Mouse (Mus musculus): Measurements from ENCODE around the gene Fgfr2.

The Fgfr2 gene

DNA sequence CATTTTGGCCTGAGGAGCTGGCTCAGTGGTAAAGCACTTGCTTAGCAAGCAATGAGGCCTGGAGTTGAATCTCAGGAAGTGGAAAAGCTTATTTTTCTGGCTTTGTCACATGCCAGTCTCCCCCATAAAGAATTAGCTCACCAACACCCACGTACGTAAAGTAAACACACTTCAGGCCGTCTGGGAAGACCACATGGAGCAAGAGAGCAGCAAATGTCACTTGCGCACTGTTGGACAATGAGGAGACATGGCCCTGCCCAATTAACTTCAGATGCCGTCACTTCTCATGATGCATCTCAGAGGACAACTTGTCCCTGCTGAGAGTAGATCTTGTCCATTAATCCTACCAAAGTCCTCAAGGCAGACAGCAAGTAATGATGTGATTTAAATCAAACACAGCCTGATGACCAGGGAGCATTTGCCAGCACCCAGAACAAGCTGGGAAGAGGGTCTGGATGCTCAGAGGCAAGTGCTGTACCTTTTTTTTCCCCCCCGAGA is 774.0 kb downstream of the Fgfr2 start:
- in situ Hi-C loops (cut with MseI, MboI) = no loop called here

DNA sequence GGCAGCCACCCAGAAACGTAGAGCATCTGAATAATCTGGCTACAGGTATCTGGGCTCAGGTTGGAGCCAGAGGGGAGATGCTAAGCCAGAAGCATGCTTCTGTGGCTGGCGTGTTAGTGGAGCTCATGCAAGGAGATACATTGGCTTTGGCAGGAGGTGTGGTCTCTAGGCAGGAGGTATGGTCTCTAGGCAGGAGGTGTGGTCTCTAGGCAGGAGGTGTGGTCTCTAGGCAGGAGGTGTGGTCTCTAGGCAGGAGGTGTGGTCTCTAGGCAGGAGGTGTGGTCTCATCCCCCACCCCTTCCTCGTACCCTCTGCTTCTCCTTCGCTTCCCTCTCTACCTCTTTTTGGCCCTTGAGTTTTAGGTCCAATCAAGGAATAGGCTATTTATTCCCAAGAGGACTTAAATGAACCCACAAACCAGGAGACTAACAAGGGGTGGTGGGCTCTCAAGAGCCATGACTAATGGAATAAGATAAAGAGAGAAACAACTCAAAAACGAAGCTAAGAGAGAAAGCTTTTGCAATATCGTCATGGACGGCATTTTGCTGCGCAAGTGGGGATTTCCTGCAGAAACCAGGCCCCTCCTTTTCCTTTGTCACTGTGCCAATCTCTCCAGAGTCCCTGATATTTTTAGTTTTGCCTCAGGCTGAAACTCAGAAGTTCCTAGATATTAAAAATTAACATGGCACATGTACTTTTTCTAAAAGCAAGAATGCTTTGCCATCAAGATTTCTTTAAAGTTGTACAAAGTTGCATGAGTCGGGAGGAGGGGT is 775.7 kb downstream of the Fgfr2 start:
- in situ Hi-C loops (cut with MseI, MboI) = no loop called here

DNA sequence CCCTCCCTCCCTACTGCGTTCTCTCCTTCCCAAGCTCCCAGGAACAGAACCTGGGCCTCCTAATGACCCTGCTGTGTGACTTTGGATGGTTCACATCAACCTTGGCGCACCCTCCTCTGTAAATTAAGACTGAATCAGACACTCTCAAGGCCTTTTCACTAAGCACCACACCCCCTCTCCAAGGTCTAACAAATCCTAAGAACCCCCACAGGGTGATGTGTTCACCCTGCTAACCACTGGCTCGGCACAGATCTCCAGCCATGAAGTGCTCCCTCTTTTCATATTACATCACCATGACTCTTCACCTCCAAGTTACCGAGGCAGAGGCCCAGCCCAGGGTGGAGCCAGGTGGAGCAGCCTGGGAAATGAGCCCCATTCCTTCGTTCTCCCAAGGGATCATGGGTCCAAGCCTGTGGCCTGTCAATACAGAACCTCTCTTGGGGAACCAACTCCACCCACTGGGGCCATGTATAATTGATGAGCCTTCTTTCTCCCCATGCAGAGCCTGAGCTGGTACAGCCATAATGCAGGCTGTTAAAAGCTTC is 777.6 kb downstream of the Fgfr2 start:
- in situ Hi-C loops (cut with MseI, MboI) = no loop called here

DNA sequence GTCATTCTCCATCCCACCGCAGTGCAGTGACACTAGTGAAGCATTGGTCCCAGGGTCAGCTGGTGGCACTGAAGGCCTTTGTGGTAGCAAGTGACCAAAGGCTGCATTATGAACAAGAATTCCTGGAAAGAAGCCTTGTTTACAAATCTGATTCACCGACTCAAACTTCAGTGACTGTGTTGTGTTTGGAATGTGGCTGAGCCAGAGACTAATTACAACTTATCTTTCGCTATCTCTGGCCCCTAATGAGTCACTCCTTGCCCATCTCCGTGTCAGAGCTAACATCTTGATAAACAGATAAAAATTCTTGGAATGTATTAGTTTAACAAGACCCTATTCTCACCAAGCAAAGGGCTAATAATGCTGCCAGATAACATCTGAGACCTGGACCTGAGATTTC is 778.5 kb downstream of the Fgfr2 start:
- in situ Hi-C loops (cut with MseI, MboI) = no loop called here

DNA sequence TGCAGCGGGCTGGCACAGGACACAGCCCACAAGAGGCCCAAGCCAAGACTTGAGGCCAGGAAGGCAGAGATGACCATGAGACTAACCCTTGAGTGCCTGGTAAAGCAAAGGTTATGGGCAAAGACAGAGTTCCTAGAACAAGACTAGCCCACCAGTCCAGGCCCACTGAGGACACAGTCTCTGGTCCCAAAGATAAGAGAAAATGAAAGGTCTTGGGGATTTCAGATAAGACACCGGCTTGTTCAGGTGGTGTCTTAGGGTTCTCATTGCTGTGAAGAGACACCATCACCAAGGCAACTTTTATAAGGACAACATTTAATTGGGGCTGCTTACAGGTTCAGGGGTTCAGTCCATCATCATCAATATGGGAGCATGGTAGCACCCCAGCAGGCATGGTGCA is 779.2 kb downstream of the Fgfr2 start:
- in situ Hi-C loops (cut with MseI, MboI) = no loop called here

DNA sequence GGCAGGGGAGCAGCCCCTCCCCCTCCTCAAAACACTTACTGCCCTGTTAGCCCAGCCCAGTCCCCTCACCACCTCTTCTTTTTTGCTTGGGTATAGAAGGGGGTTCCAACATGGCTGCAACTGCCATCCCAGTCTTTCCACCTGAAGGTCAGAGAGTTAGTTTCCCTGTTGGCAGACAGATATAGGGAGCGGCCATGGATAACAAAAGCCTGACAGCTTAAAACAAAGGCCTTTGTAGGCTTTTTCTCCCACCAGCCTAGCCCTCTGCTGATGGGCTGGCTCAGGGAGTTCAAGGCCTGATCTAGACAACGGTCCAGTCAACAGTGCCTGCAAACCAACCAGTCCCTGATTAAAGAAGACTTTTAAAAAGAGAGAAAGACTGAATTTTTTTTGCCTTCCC is 780.0 kb downstream of the Fgfr2 start:
- in situ Hi-C loops (cut with MseI, MboI) = no loop called here

DNA sequence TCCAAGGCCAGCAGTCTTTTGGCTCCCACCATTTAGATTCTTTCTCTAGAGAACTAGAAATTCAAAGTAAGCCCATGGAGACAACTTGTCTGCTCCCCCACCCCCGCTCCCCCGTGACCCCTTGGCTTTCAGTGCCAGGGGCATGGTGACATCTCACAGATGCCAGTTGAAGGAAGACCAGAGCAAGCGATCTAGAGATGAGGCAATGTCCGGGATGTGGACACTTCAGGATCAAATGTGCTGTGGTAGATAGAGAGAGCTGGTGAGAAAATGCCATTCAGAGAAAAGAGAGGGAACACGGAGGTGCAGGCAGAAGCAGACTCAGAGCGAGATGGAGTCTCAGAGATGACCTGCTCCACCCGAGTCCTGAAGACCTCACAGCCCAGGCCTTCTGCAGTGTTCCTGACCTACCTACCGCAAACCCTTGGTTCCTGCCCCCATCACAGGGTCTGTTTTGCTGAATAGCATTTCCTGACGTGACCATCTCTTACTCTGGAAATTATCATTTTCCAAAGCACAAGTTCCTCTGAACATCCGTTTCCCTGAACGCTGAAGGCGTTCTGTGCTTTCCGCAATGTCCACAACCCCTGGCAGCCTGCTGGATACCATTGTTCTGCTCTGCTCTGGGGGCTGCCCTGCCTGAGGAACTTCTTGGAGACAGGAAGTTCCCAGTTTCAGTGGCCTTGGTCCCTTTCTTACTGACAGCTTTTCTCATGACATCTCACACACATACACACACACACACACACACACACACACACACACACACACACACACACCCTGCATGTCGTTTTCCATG is 783.9 kb downstream of the Fgfr2 start:
- in situ Hi-C loops (cut with MseI, MboI) = no loop called here

DNA sequence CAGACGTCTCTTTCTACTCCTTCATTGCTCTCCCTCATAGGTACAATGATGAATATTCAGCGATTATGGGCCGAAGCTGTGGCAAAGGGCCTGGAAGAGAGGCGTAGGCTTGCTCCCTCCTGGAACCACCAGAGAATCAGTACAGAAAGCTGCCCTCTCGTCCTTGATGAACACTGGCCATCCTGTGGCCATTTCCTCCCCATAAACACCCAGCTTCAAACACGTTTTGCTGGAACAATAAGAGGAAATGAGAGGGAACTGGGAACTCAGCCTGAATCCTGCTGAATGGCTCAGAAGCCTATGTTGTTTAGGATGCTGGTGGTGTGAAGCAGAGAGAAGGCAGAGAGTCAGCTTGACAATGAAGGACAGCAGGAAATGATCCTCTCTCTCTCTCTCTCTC is 784.8 kb downstream of the Fgfr2 start:
- in situ Hi-C loops (cut with MseI, MboI) = no loop called here

DNA sequence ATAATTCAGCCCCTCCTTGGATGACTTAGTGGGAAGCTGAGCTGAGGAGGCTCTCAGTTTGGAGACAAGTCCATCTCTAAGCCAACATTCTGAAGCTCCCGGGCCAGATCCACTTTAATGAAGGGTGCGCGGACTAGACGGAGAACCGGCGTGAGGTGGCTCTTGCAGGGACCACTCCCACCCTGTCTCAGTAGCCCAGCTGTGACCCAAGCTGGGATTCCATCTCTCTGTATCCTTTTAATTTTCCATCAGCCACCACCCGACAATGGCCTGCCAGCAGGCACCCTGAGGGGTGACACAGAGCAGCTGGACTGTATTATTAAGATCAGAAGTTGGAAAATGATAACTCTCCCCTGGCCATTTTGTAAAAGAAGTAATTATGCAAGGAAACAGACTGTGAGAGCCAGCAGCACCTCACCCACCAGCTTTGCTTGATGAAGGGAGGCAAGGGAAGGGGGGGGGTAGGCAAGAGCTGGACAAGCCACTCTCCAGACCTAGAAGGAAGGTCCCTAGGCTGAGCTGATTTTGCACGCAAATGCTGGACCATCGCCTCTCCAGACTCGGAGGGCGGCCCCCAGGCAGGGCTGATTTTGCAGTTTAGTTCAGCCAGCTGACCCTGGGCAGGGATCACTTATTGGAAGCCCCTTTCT is 785.8 kb downstream of the Fgfr2 start:
- in situ Hi-C loops (cut with MseI, MboI) = no loop called here

DNA sequence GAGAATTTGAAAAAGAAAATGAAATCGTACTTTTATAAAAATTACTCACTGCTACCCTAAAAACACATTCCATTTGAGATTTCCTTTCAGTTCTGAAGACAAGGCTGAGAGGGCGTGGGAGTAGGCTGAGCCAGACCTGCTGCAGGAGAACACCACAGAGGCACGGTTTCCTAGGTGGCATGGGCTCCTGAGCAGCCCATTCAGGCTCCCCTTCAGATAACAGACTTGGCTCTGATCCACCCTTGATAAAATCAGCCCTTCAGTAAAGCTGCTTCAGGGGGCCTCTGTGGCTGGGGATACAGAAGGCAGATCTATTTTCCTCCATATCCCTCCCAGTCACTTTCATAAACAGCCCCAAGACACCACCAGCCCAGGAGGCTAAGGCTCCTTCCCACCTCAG is 786.4 kb downstream of the Fgfr2 start:
- in situ Hi-C loops (cut with MseI, MboI) = no loop called here

DNA sequence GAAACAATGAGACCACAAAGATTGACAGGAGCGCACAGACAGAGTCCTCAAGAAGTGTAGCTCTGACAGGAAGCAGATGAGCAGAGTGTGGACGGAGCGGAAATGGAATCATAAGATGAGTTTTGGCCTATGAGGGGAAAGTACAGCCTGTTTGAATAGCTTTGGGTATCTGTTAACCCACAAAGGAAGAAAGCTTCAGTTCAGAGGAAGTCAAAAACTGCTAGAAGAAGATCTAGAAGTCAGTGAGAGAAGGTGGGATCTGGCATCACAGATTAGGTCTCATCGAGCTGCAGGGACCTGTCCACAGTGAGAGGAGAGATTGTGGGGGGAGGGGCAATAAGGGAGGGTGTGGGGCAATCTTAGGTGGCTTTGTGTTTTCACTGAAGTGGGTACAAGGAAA is 787.8 kb downstream of the Fgfr2 start:
- in situ Hi-C loops (cut with MseI, MboI) = no loop called here

DNA sequence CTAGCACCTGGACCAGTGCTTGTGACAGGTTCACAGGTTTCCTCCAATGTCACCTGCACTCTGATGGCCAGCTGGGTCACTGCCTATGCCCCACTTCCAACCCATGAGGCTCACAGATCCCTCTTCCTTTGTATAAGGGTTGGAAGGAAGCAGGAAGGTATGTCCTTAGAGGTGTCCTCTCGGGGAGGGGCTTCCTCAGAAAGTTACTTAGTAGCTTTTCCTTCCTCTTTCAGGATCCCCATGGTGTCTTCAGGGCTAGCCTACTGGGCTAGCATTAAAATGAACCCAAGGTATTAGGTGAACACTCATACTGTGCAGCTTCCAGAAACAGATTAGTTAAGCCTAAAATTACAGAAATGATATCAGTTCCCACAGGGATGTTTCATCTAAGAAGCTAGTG is 790.1 kb downstream of the Fgfr2 start:
- in situ Hi-C loops (cut with MseI, MboI) = no loop called here

DNA sequence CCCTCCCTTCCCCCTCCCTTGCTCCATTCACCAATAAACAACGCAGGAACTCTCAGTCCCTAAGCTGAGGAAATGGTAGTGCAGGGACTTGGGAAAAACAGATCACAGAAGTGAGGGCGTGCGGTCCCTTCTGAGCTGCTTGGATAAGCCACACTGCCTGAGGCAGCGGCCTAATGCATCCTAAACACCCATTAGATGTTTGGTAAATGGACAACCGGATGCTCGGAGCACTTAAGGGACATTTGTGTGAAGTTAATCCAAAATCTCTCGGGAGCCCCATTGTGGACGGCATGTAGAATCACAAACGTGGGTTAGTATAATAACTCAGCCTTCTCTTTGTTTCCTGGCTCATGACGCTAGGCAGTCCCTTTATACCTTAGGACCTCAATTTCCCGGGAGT is 791.0 kb downstream of the Fgfr2 start:
- in situ Hi-C loops (cut with MseI, MboI) = no loop called here

DNA sequence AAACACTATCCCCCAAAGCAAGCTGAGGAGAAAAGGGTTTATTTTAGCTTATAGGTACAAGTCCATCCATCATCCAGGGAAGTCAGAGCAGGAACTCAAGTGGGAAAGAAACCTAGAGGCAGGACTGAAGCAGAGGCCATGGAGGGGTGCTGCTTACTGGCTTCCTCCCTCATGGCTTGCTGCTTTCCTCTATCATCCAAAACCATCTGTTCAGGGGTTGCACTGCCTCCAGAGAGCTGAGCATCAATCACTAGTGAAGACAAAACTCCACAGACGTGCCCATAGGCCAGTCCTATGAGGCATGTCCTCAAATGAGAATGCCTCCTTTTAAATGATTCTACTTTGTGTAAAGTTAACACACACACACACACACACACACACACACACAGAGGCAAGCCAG is 793.0 kb downstream of the Fgfr2 start:
- in situ Hi-C loops (cut with MseI, MboI) = no loop called here

DNA sequence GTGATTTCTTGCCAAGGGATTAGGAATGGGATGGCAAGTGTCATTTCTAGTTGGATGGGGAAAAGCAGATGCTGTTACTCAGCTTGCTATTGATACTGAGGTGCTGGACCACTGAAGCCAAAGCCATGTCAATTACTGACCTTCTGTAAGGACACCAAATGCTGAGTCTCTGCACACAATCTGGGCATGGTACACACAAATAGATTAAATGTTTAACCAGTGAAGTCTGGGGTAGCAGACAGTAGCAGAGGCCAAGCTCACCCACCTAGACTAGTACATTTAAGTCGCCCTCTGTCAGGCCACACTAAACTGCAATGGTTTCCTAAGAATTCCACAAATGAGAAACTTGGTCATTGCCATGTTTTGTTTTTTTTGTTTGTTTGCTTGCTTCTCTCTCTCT is 794.5 kb downstream of the Fgfr2 start:
- in situ Hi-C loops (cut with MseI, MboI) = no loop called here

DNA sequence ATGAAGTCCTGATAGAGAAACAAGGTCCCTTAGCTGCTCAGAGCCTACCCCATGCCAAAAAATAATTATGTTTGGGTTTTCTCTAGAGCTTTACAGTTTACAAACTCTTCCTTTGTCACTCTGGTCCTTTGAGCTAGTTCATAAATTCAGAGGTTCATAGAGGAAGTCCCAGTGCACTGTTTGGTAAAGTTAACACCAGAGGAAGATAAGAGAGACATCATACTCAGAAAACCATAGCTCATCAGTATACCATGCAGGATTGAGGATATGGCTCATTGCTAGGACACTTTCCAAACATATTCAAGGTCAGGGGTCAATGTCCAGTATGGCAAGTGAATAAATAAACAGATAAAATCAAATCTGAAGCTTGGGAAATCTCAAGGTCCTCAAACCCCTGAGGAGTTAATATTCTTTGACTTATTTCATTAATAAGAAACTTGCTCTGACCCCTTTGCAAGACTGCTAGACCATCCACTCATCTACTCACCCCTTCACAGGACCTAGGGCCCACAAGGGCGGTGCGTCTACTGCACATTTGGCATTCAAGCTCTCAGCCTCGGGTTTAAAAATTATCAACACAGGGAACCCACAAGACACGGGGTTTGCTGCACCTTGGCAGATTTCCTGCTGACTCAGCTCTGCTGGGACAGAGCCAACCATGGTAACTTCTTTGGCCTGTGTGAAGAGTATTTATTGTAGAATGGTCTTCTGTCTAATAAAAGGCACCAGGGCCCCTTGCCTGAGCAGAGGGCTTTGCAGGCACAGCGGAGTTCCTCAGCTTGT is 797.4 kb downstream of the Fgfr2 start:
- in situ Hi-C loops (cut with MseI, MboI) = no loop called here

DNA sequence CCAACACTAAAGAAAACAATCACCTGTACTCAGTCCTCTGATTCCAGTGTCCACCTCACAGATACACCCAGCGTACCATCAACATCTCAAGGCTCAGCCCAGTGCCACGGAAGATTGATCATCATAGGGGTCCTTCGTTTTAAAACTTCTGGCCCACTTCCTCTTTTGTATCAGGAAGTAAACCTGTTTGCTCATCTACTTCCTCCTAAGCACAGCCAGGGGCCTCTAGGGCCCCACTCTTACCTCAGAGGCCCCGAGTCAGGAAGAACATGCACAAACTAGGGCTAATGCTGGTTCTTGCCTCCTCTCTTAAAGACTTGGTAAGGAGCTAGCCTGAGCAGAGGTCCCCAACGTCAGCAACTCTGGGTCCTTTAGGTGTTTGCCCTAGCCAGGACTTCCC is 799.7 kb downstream of the Fgfr2 start:
- in situ Hi-C loops (cut with MseI, MboI) = no loop called here

DNA sequence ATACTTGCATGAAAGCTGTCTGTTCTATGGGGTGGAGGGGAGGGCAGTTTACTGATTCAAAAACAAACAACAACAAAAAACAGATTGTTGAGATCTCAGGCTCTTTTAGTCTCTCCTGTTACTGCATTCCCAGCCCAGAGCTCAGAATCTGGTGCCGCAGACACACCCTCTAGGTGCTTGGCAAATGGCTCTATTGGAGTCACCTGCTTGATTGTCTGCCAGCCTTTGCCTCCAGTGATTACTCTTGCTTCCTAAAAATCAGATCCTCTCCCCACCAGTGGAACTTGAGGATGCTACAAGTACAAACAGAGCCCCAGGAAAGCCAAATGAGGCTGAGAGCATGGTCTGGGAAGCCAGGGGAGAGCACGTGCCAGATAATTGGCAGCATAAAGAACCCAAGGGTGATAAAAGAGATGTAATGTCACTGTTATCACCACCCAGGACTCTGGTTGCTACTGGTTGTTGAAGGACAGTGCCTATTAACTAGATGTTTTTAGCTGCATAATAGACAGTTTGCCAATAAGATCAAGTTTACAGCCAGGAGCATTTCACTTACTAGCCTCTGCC is 801.7 kb downstream of the Fgfr2 start:
- in situ Hi-C loops (cut with MseI, MboI) = no loop called here

DNA sequence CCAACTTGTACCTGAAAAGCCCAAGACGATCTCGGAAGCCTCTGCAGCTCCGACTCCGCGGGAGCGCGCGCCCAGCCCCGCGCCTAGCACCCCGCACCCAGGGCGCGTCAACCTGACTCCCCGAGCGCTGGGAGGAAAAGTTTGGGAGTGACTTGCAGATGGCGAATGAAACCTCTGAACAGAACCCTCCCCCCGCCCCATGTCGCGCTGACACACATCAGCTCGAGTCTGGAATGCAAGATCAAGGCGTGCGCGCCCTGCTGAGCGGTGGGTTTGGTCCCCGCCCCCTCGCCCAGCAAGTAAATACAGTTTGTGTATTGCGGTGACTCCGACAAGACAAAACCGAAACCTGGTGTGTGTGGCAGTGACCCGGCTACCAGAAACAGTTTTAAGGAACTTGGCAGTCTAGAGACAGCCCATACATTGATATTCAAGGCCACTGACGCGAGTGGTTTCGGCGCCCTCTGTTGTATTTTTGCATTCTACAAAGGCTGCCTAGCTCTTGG is 806.1 kb downstream of the Fgfr2 start, which contains the start of gene Chst15:
Gene Chst15, minus strand, starts transcription at position 193 of the 506 bp plus-strand sequence.
- in situ Hi-C loops (cut with MseI, MboI) = loop anchor here in 1 of 2 experiments (10.0 kb wide), 1 partner anchor 158 kb away; no protein-coding TSS in a partner anchor

All from mouse trophoblast stem cell (cell line).